Mouse (Mus musculus): Measurements from ENCODE around the gene Olfr1211. TPM values are rescaled to one million over a fixed set of nuclear protein-coding genes. Genes with fewer than 3 reads are reported as not detected.

Olfr1211 gene
- polyA plus RNA-seq (2015; fragmentation: Nextera tagmentation; extraction: Ambion mirVana): not detected in 2 replicates

DNA sequence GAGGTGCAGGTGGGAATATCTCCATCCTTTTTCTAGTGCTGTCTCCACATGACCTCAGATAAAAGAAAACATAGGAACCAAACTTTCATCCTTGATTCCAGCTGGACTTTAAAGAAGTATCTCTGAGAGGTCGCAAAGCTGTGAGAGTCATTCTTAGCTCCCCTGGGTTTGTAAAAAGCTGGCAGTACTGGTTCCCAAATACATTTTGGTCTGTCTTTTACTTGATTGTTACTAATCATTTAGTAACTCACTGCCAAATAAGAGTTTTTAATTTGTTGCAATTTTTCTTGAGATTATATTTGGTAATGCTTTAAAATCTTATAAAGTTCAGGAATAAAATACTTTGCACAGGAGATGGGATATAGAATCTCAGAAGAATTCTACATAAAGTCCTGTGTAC is at the start of gene Olfr1211:
Olfr1211 (minus strand) TSS at position 101 of the 400 bp plus-strand sequence.
- no peaks in the 10 kb centered on the region for H3K36me3 ChIP-seq
- no peak within 1 kb of the TSS for H3K4me2 ChIP-seq
- ATAC-seq (ENCODE audit: borderline replicate concordance, extremely low read depth, low FRiP score, low TSS enrichment): no peak

DNA sequence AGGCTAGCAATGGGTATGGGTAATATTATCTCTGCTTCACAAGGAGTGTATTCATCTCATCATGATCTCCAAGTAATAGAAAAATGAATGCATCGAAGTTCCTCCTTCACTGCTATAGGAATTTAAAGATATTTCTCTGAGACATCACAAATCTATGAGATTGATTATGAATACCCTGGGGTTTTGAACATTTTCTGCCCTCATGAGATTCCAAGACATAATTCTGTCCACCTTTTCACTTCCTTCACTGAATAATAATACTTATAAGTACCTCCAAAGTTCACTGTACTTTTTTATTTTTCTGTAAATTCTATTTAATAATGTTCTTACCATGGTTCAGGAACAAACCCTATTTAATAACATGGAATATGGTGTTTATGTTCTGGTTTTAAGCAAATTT is 42.3 kb upstream of the Olfr1211 start, which contains the start of gene Gm13762:
Gm13762 (minus strand) TSS at position 101 of the 400 bp plus-strand sequence.
- Histone ChIP-seq H3K36me3 (no peaks in the 10 kb centered on the region), H3K9ac (no peak within 1 kb of the TSS), H3K27ac (no peak within 1 kb of the TSS), H3K4me2 (no peak within 1 kb of the TSS), H3K9me3 (no peaks in the 10 kb centered on the region), H3K27me3 (no peaks in the 10 kb centered on the region), H3K4me1 (no peaks in the 10 kb centered on the region), H3K4me3 (no peak within 1 kb of the TSS)
- WGBS: 76% methylated on average over 1 of the region's 1 CpGs
- ATAC-seq (ENCODE audit: borderline replicate concordance, extremely low read depth, low FRiP score, low TSS enrichment): no peak

More for the DNA sequence above, at the start of gene Olfr1211:
- Histone ChIP-seq H3K9ac (no peak within 1 kb of the TSS), H3K27me3 (no peaks in the 10 kb centered on the region), H3K9me3 (no peaks in the 10 kb centered on the region), H3K27ac (no peak within 1 kb of the TSS), H3K4me3 (no peak within 1 kb of the TSS), H3K4me1 (no peaks in the 10 kb centered on the region)
- WGBS: 82% methylated on average over 1 of the region's 1 CpGs

DNA sequence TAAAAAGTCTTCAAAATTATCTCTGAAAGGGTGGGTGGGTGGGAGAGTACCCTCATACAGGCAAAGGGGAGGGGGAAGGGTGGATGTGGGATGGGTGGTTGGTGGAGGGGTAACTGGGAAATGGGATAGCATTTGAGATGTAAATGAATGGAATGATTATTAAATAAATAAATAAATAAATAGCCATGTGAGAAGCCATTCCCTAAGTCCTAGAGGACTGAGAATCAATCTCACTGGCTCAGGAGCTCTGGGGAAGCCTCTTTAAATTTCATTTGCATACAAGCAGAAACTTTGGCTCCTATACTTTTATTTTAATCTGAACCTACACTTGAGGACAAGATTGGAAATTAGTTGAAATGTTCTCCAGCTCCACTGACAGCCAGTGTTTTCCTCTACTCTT is 15.8 kb upstream of the Olfr1211 start, which contains the start of gene Olfr1212:
Olfr1212 (plus strand) TSS at position 301 of the 400 bp plus-strand sequence.
- ATAC-seq (ENCODE audit: borderline replicate concordance, extremely low read depth, low FRiP score, low TSS enrichment): no peak
- H3K36me3 ChIP-seq: no peaks in the 10 kb centered on the region
- no peak within 1 kb of the TSS for H3K4me3 ChIP-seq
- H3K27me3 ChIP-seq: no peaks in the 10 kb centered on the region
- H3K4me1 ChIP-seq: no peaks in the 10 kb centered on the region
- no peak within 1 kb of the TSS for H3K9ac ChIP-seq
- no peak within 1 kb of the TSS for H3K4me2 ChIP-seq
- H3K27ac ChIP-seq: no peak within 1 kb of the TSS
- no peaks in the 10 kb centered on the region for H3K9me3 ChIP-seq

DNA sequence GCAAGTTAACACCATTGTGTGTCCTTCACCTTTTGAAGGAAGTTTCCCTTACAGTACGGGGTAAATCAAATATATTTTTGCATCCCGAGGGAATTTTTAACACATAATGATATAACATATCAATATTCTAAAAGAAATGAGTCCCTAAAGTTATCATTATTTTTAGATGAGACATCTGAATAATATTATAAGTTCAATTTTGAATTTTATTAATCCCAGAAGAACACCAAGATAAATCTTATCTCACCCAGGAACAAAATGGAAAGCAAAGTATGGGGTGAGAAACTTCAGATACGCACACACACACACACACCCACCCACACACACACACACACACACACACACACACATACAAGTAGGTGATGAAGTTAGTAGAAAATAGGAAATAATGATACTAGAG is 22.9 kb downstream of the Olfr1211 start, which contains the start of gene Olfr1209:
Olfr1209 (minus strand) TSS at position 101 of the 400 bp plus-strand sequence.
- WGBS: 85% methylated on average over 3 of the region's 3 CpGs
- Histone ChIP-seq H3K4me3 (no peak within 1 kb of the TSS), H3K27ac (no peak within 1 kb of the TSS), H3K4me1 (no peaks in the 10 kb centered on the region), H3K36me3 (no peaks in the 10 kb centered on the region), H3K27me3 (no peaks in the 10 kb centered on the region), H3K4me2 (no peak within 1 kb of the TSS), H3K9ac (no peak within 1 kb of the TSS), H3K9me3 (no peaks in the 10 kb centered on the region)
- no peak for ATAC-seq (ENCODE audit: borderline replicate concordance, extremely low read depth, low FRiP score, low TSS enrichment)

DNA sequence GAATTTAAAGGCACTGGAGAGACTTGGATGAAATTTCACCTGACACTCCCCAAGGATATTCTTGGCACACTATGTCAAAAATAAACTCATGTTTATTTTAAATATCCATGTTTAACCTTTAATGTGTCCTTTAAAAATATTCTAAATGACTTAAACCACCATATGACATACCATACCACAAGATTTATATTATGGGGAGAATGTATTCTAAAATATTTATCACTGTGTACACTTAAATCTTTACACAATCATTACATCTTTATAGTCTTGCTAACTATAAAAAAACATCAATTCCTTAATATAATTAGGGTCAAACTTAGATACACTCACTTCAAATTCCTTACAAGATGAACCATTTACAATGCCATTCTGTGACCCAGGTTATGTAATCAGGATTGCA is 35.7 kb downstream of the Olfr1211 start, which contains the start of gene Olfr1208:
Olfr1208 (minus strand) TSS at position 101 of the 400 bp plus-strand sequence.
- H3K27me3 ChIP-seq: no peaks in the 10 kb centered on the region
- H3K9me3 ChIP-seq: no peaks in the 10 kb centered on the region
- no peaks in the 10 kb centered on the region for H3K36me3 ChIP-seq
- H3K4me1 ChIP-seq: no peaks in the 10 kb centered on the region
- H3K4me3 ChIP-seq: no peak within 1 kb of the TSS
- no peak within 1 kb of the TSS for H3K4me2 ChIP-seq
- ATAC-seq (ENCODE audit: borderline replicate concordance, extremely low read depth, low FRiP score, low TSS enrichment): no peak
- no peak within 1 kb of the TSS for H3K27ac ChIP-seq
- H3K9ac ChIP-seq: no peak within 1 kb of the TSS

Other genes with a start within 250 kb of the Olfr1211 start
- not detected in 2 replicates for gene Olfr1195, start 248.9 kb downstream of the Olfr1211 start, polyA plus RNA-seq (2015; fragmentation: Nextera tagmentation; extraction: Ambion mirVana)
- gene Olfr1196, start 233.5 kb downstream of the Olfr1211 start, polyA plus RNA-seq (2015; fragmentation: Nextera tagmentation; extraction: Ambion mirVana): not detected in 2 replicates
- gene Olfr1197, start 205.7 kb downstream of the Olfr1211 start, polyA plus RNA-seq (2015; fragmentation: Nextera tagmentation; extraction: Ambion mirVana): not detected in 2 replicates
- not detected in 2 replicates for gene Olfr1198, start 186.7 kb downstream of the Olfr1211 start, polyA plus RNA-seq (2015; fragmentation: Nextera tagmentation; extraction: Ambion mirVana)
- not detected in 2 replicates for gene Olfr1199, start 177.6 kb downstream of the Olfr1211 start, polyA plus RNA-seq (2015; fragmentation: Nextera tagmentation; extraction: Ambion mirVana)
- not detected in 2 replicates for gene Olfr1200, start 167.6 kb downstream of the Olfr1211 start, polyA plus RNA-seq (2015; fragmentation: Nextera tagmentation; extraction: Ambion mirVana)
- gene Olfr1201, start 145.1 kb downstream of the Olfr1211 start, polyA plus RNA-seq (2015; fragmentation: Nextera tagmentation; extraction: Ambion mirVana): not detected in 2 replicates
- gene Olfr1202, start 123.6 kb downstream of the Olfr1211 start, polyA plus RNA-seq (2015; fragmentation: Nextera tagmentation; extraction: Ambion mirVana): not detected in 2 replicates
- not detected in 2 replicates for gene Olfr1205, start 108.4 kb downstream of the Olfr1211 start, polyA plus RNA-seq (2015; fragmentation: Nextera tagmentation; extraction: Ambion mirVana)
- gene Olfr1204, start 88.8 kb downstream of the Olfr1211 start, polyA plus RNA-seq (2015; fragmentation: Nextera tagmentation; extraction: Ambion mirVana): not detected in 2 replicates
- gene Olfr1206, start 74.9 kb downstream of the Olfr1211 start, polyA plus RNA-seq (2015; fragmentation: Nextera tagmentation; extraction: Ambion mirVana): not detected in 2 replicates
- gene Olfr1208, start 35.8 kb downstream of the Olfr1211 start, polyA plus RNA-seq (2015; fragmentation: Nextera tagmentation; extraction: Ambion mirVana): not detected in 2 replicates
- not detected in 2 replicates for gene Olfr1209, start 23.0 kb downstream of the Olfr1211 start, polyA plus RNA-seq (2015; fragmentation: Nextera tagmentation; extraction: Ambion mirVana)
- gene Olfr1212, start 15.9 kb upstream of the Olfr1211 start, polyA plus RNA-seq (2015; fragmentation: Nextera tagmentation; extraction: Ambion mirVana): not detected in 2 replicates
- not detected in 2 replicates for gene Gm13762, start 42.2 kb upstream of the Olfr1211 start, polyA plus RNA-seq (2015; fragmentation: Nextera tagmentation; extraction: Ambion mirVana)
- not detected in 2 replicates for gene Olfr1214, start 54.5 kb upstream of the Olfr1211 start, polyA plus RNA-seq (2015; fragmentation: Nextera tagmentation; extraction: Ambion mirVana)
- not detected in 2 replicates for gene Olfr1215, start 68.9 kb upstream of the Olfr1211 start, polyA plus RNA-seq (2015; fragmentation: Nextera tagmentation; extraction: Ambion mirVana)
- not detected in 2 replicates for gene Olfr1216, start 80.2 kb upstream of the Olfr1211 start, polyA plus RNA-seq (2015; fragmentation: Nextera tagmentation; extraction: Ambion mirVana)
- not detected in 2 replicates for gene Olfr1217, start 94.0 kb upstream of the Olfr1211 start, polyA plus RNA-seq (2015; fragmentation: Nextera tagmentation; extraction: Ambion mirVana)
- not detected in 2 replicates for gene Olfr1218, start 123.1 kb upstream of the Olfr1211 start, polyA plus RNA-seq (2015; fragmentation: Nextera tagmentation; extraction: Ambion mirVana)
- not detected in 2 replicates for gene Olfr1219, start 145.4 kb upstream of the Olfr1211 start, polyA plus RNA-seq (2015; fragmentation: Nextera tagmentation; extraction: Ambion mirVana)
- gene Olfr1220, start 168.7 kb upstream of the Olfr1211 start, polyA plus RNA-seq (2015; fragmentation: Nextera tagmentation; extraction: Ambion mirVana): not detected in 2 replicates
- not detected in 2 replicates for gene Olfr1221, start 179.2 kb upstream of the Olfr1211 start, polyA plus RNA-seq (2015; fragmentation: Nextera tagmentation; extraction: Ambion mirVana)
- not detected in 2 replicates for gene Olfr1222, start 194.9 kb upstream of the Olfr1211 start, polyA plus RNA-seq (2015; fragmentation: Nextera tagmentation; extraction: Ambion mirVana)
- not detected in 2 replicates for gene Olfr1223, start 213.4 kb upstream of the Olfr1211 start, polyA plus RNA-seq (2015; fragmentation: Nextera tagmentation; extraction: Ambion mirVana)
- gene Olfr1224-ps1, start 226.0 kb upstream of the Olfr1211 start, polyA plus RNA-seq (2015; fragmentation: Nextera tagmentation; extraction: Ambion mirVana): not detected in 2 replicates
- gene Olfr1225, start 236.6 kb upstream of the Olfr1211 start, polyA plus RNA-seq (2015; fragmentation: Nextera tagmentation; extraction: Ambion mirVana): not detected in 2 replicates

All from lung, embryonic 15.5 days (tissue).